Mouse (Mus musculus) limb, embryonic 13.5 days (tissue): ENCODE measurements at regions not wholly inside any gene's neighbourhood (a gene's known extent, or its start where the extent isn't known, plus 50 kb on each side); places are given as distances from the start of the nearest gene placed in this dataset.

Experiments used
- ATAC-seq: fragments of 200-750 bp; cut with Nextera tagmentation; 2 replicates; pipeline ENCODE4 v1.8.0; 2017; ENCODE audit warnings: low read depth, moderate number of reproducible peaks, moderate TSS enrichment; ENCODE audit not compliant: low FRiP score
- H3K27ac ChIP-seq: fragments of 300-500 bp; sonication (generic); 2 replicates; pipeline ENCODE4 v1.5.1; 2015; ENCODE audit warnings: inconsistent platforms, mild to moderate bottlenecking, moderate library complexity
- H3K27me3 ChIP-seq: fragments of 300-500 bp; sonication (generic); 2 replicates; pipeline ENCODE4 v1.6.1; 2015; ENCODE audit warnings: mild to moderate bottlenecking, inconsistent platforms
- H3K36me3 ChIP-seq: fragments of 300-500 bp; sonication (generic); 2 replicates; pipeline ENCODE4 v1.6.1; 2015; ENCODE audit warnings: inconsistent platforms, mild to moderate bottlenecking, moderate library complexity
- H3K4me1 ChIP-seq: fragments of 300-500 bp; sonication (generic); 2 replicates; pipeline ENCODE4 v1.6.1; 2015; ENCODE audit warnings: inconsistent platforms
- H3K4me2 ChIP-seq: fragments of 300-500 bp; sonication (generic); replicated peaks from 2 replicates; pipeline ENCODE4 v1.6.1; 2015; ENCODE audit warnings: inconsistent platforms, mild to moderate bottlenecking, moderate library complexity
- H3K4me3 ChIP-seq: fragments of 300-500 bp; sonication (generic); 2 replicates; pipeline ENCODE4 v1.5.1; 2015; ENCODE audit warnings: moderate library complexity, mild to moderate bottlenecking, inconsistent platforms
- H3K9ac ChIP-seq: fragments of 300-500 bp; sonication (generic); 2 replicates; pipeline ENCODE4 v1.6.1; 2015; ENCODE audit warnings: mild to moderate bottlenecking, inconsistent platforms
- H3K9me3 ChIP-seq: fragments of 300-500 bp; sonication (generic); 2 replicates; pipeline ENCODE4 v1.6.1; 2016; ENCODE audit warnings: inconsistent platforms
- WGBS: fragments of 180-500 bp; shearing (Covaris S2); methylation state at CpG from one replicate; pipeline ENCODE4 v1.1.7; 2015; 5-methylcytosine and 5-hydroxymethylcytosine counted together

- no peak overlapping the region for H3K4me2 ChIP-seq
- no peaks in the 10 kb centered on the region for H3K4me1 ChIP-seq
- no peak for ATAC-seq
- H3K36me3 ChIP-seq, result no peaks in the 10 kb centered on the region
- 62% methylated on average over 5 of the region's 5 CpGs for WGBS
- no peak overlapping the region for H3K9ac ChIP-seq
- H3K9me3 ChIP-seq, result peaks cover 10% of the 10 kb centered on the region
- no peak overlapping the region for H3K27ac ChIP-seq
- H3K27me3 ChIP-seq, result no peaks in the 10 kb centered on the region
- no peak overlapping the region for H3K4me3 ChIP-seq
These were observed 471.1 kb downstream of the Nfib start for GRCm38 (mm10) chr4:82234443-82234842.

GRCm38 (mm10) chr4:82226197-82227119, 479.1 kb downstream of the Nfib start:
- Histone ChIP-seq H3K27me3 (no peaks in the 10 kb centered on the region), H3K36me3 (no peaks in the 10 kb centered on the region), H3K4me1 (peaks cover 31% of the 10 kb centered on the region), H3K4me3 (no peak overlapping the region), H3K27ac (peak overlapping the region; percentile 35), H3K4me2 (peak overlapping the region; percentile 17; the same call in 1 of the 2 replicates), H3K9me3 (no peaks in the 10 kb centered on the region), H3K9ac (no peak overlapping the region)
- peak; percentile 76; the same call in 1 of the 2 replicates for ATAC-seq
- WGBS, result 29% methylated on average over 6 of the region's 6 CpGs

- peaks cover 39% of the 10 kb centered on the region for H3K4me1 ChIP-seq
- peak overlapping the region; percentile 61; the same call in 1 of the 2 replicates for H3K27ac ChIP-seq
- H3K9ac ChIP-seq, result no peak overlapping the region
- H3K4me2 ChIP-seq, result no peak overlapping the region
- H3K27me3 ChIP-seq, result no peaks in the 10 kb centered on the region
- H3K4me3 ChIP-seq, result no peak overlapping the region
- no peak for ATAC-seq
- WGBS, result 25% methylated on average over 8 of the region's 8 CpGs
- no peaks in the 10 kb centered on the region for H3K9me3 ChIP-seq
- H3K36me3 ChIP-seq, result no peaks in the 10 kb centered on the region
These were observed 484.8 kb downstream of the Nfib start for GRCm38 (mm10) chr4:82220724-82221123.

- Histone ChIP-seq H3K27me3 (no peaks in the 10 kb centered on the region), H3K9me3 (no peaks in the 10 kb centered on the region), H3K9ac (no peak overlapping the region), H3K4me2 (no peak overlapping the region), H3K4me1 (peaks cover 34% of the 10 kb centered on the region), H3K36me3 (no peaks in the 10 kb centered on the region), H3K4me3 (no peak overlapping the region), H3K27ac (peak overlapping the region; percentile 61; the same call in 1 of the 2 replicates)
- WGBS, result 68% methylated on average over 7 of the region's 7 CpGs
- no peak for ATAC-seq
These were observed 485.3 kb downstream of the Nfib start for GRCm38 (mm10) chr4:82220120-82220714.

- no peak for ATAC-seq
- Histone ChIP-seq H3K9me3 (no peaks in the 10 kb centered on the region), H3K27me3 (no peaks in the 10 kb centered on the region), H3K9ac (no peak overlapping the region), H3K4me3 (no peak overlapping the region), H3K36me3 (no peaks in the 10 kb centered on the region), H3K4me1 (peaks cover 29% of the 10 kb centered on the region), H3K4me2 (no peak overlapping the region), H3K27ac (no peak overlapping the region)
- 53% methylated on average over 6 of the region's 6 CpGs for WGBS
These were observed 486.9 kb downstream of the Nfib start for GRCm38 (mm10) chr4:82218616-82219015.

GRCm38 (mm10) chr4:82207031-82207430, 498.5 kb downstream of the Nfib start:
- H3K4me3 ChIP-seq, result no peak overlapping the region
- no peak overlapping the region for H3K27ac ChIP-seq
- 94% methylated on average over 1 of the region's 1 CpGs for WGBS
- H3K4me1 ChIP-seq, result no peaks in the 10 kb centered on the region
- H3K9ac ChIP-seq, result no peak overlapping the region
- H3K4me2 ChIP-seq, result no peak overlapping the region
- H3K9me3 ChIP-seq, result no peaks in the 10 kb centered on the region
- no peaks in the 10 kb centered on the region for H3K36me3 ChIP-seq
- H3K27me3 ChIP-seq, result no peaks in the 10 kb centered on the region
- ATAC-seq, result no peak

- no peaks in the 10 kb centered on the region for H3K9me3 ChIP-seq
- H3K36me3 ChIP-seq, result no peaks in the 10 kb centered on the region
- ATAC-seq, result no peak
- H3K9ac ChIP-seq, result no peak overlapping the region
- peaks cover 21% of the 10 kb centered on the region for H3K4me1 ChIP-seq
- no peak overlapping the region for H3K4me2 ChIP-seq
- no peak overlapping the region for H3K4me3 ChIP-seq
- WGBS, result 77% methylated on average over 2 of the region's 2 CpGs
- no peak overlapping the region for H3K27ac ChIP-seq
- H3K27me3 ChIP-seq, result no peaks in the 10 kb centered on the region
These were observed 505.2 kb downstream of the Nfib start for GRCm38 (mm10) chr4:82200306-82200705.

GRCm38 (mm10) chr4:82199118-82199517, 506.4 kb downstream of the Nfib start:
- H3K36me3 ChIP-seq, result no peaks in the 10 kb centered on the region
- no peaks in the 10 kb centered on the region for H3K9me3 ChIP-seq
- no peaks in the 10 kb centered on the region for H3K27me3 ChIP-seq
- peaks cover 21% of the 10 kb centered on the region for H3K4me1 ChIP-seq
- H3K4me3 ChIP-seq, result no peak overlapping the region
- ATAC-seq, result no peak
- no peak overlapping the region for H3K27ac ChIP-seq
- no peak overlapping the region for H3K9ac ChIP-seq
- no peak overlapping the region for H3K4me2 ChIP-seq

- Histone ChIP-seq H3K4me1 (peaks cover 21% of the 10 kb centered on the region), H3K9me3 (no peaks in the 10 kb centered on the region), H3K4me2 (no peak overlapping the region), H3K27ac (peak overlapping the region; percentile 59; the same call in 1 of the 2 replicates), H3K27me3 (no peaks in the 10 kb centered on the region), H3K36me3 (no peaks in the 10 kb centered on the region), H3K9ac (no peak overlapping the region), H3K4me3 (no peak overlapping the region)
- peak; percentile 59; the same call in 1 of the 2 replicates for ATAC-seq
- 48% methylated on average over 6 of the region's 6 CpGs for WGBS
These were observed 507.9 kb downstream of the Nfib start for GRCm38 (mm10) chr4:82197611-82198010.

- Histone ChIP-seq H3K27me3 (no peaks in the 10 kb centered on the region), H3K9ac (no peak overlapping the region), H3K4me3 (no peak overlapping the region), H3K36me3 (no peaks in the 10 kb centered on the region), H3K4me1 (peaks cover 21% of the 10 kb centered on the region), H3K4me2 (no peak overlapping the region), H3K27ac (peak overlapping the region; percentile 33; the same call in 1 of the 2 replicates), H3K9me3 (no peaks in the 10 kb centered on the region)
- WGBS, result 44% methylated on average over 6 of the region's 6 CpGs
- no peak; the same call in 1 of the 2 replicates for ATAC-seq
These were observed 509.4 kb downstream of the Nfib start for GRCm38 (mm10) chr4:82196024-82196647.

GRCm38 (mm10) chr4:82193905-82194304, 511.6 kb downstream of the Nfib start:
- ATAC-seq, result no peak
- Histone ChIP-seq H3K36me3 (no peaks in the 10 kb centered on the region), H3K4me1 (peaks cover 21% of the 10 kb centered on the region), H3K27me3 (no peaks in the 10 kb centered on the region), H3K9me3 (no peaks in the 10 kb centered on the region), H3K4me3 (no peak overlapping the region), H3K9ac (no peak overlapping the region), H3K4me2 (no peak overlapping the region), H3K27ac (no peak overlapping the region)
- WGBS, result 49% methylated on average over 5 of the region's 5 CpGs

- Histone ChIP-seq H3K4me2 (no peak overlapping the region), H3K36me3 (no peaks in the 10 kb centered on the region), H3K4me1 (no peaks in the 10 kb centered on the region), H3K27ac (no peak overlapping the region), H3K27me3 (no peaks in the 10 kb centered on the region), H3K9ac (no peak overlapping the region), H3K9me3 (no peaks in the 10 kb centered on the region), H3K4me3 (no peak overlapping the region)
- WGBS, result 96% methylated on average over 3 of the region's 3 CpGs
- ATAC-seq, result no peak
These were observed 518.7 kb downstream of the Nfib start for GRCm38 (mm10) chr4:82186892-82187291.
